Mouse (Mus musculus): Measurements from ENCODE around the gene Fam83e. TPM values are rescaled to one million over a fixed set of nuclear protein-coding genes. Genes with fewer than 3 reads are reported as not detected.
A peak's percentile ranks its signal among the peaks of the same experiment; 100 is the strongest.

The Fam83e gene
- polyA plus RNA-seq (2012; fragmentation: generic; extraction: Trizol), result 0.48 TPM
- long read RNA-seq, experiment 1, result 0 reads
- long read RNA-seq, experiment 2, result 0 reads

GRCm38 (mm10) chr7:45720413-45721233 lies at the start of gene Fam83e:
Gene Fam83e (plus strand): TSS chr7:45721212.
- Histone ChIP-seq H3K79me3 (ENCODE audit: low read depth) (peaks cover 40% of the 10 kb centered on the region), H3ac (ENCODE audit: control insufficient read depth, insufficient read length, low read depth) (peak within 1 kb of the TSS; percentile 31), H3K36me3 (ENCODE audit: control insufficient read depth, insufficient read depth) (peaks cover 52% of the 10 kb centered on the region), H3K4me3 (ENCODE audit: insufficient read depth, poor library complexity, severe bottlenecking) (no peak within 1 kb of the TSS), H3K79me2 (ENCODE audit: control insufficient read depth, insufficient read depth) (peaks cover 64% of the 10 kb centered on the region), H3K27me3 (ENCODE audit: control insufficient read depth, insufficient read depth, insufficient read length) (no peaks in the 10 kb centered on the region)
- TF ChIP-seq MYOD1 (IDR thresholded peaks at IDR 0.05; ENCODE audit: control insufficient read depth, insufficient read length, low read depth), result no peak
- no peak for TF ChIP-seq USF1 (IDR thresholded peaks at IDR 0.05; ENCODE audit: low read depth)

GRCm38 (mm10) chr7:45677627-45678295 lies 43.3 kb upstream of the Fam83e start:
- Histone ChIP-seq H3K27me3 (ENCODE audit: control insufficient read depth, insufficient read depth, insufficient read length) (no peaks in the 10 kb centered on the region), H3K4me3 (ENCODE audit: insufficient read depth, poor library complexity, severe bottlenecking) (no peak overlapping the region), H3K36me3 (ENCODE audit: control insufficient read depth, insufficient read depth) (no peaks in the 10 kb centered on the region), H3K79me2 (ENCODE audit: control insufficient read depth, insufficient read depth) (no peaks in the 10 kb centered on the region), H3K79me3 (ENCODE audit: low read depth) (no peaks in the 10 kb centered on the region), H3ac (ENCODE audit: control insufficient read depth, insufficient read length, low read depth) (no peak overlapping the region)
- no peak for TF ChIP-seq USF1 (IDR thresholded peaks at IDR 0.05; ENCODE audit: low read depth)

- Histone ChIP-seq H3K36me3 (ENCODE audit: control insufficient read depth, insufficient read depth) (no peaks in the 10 kb centered on the region), H3K79me2 (ENCODE audit: control insufficient read depth, insufficient read depth) (no peaks in the 10 kb centered on the region), H3K79me3 (ENCODE audit: low read depth) (no peaks in the 10 kb centered on the region), H3K27me3 (ENCODE audit: control insufficient read depth, insufficient read depth, insufficient read length) (no peaks in the 10 kb centered on the region), H3K4me3 (ENCODE audit: insufficient read depth, poor library complexity, severe bottlenecking) (no peak overlapping the region), H3ac (ENCODE audit: control insufficient read depth, insufficient read length, low read depth) (no peak overlapping the region)
- TF ChIP-seq CEBPB (IDR thresholded peaks at IDR 0.05; ENCODE audit: low read depth), result no peak
- TF ChIP-seq CTCF (IDR thresholded peaks at IDR 0.05; ENCODE audit: control insufficient read depth, insufficient read depth, insufficient read length), result no peak
- no peak for TF ChIP-seq FOSL1 (IDR thresholded peaks at IDR 0.05; ENCODE audit: insufficient read depth, low read length, poor library complexity, severe bottlenecking)
- no peak for TF ChIP-seq USF1 (IDR thresholded peaks at IDR 0.05; ENCODE audit: low read depth)
- TF ChIP-seq MAX (IDR thresholded peaks at IDR 0.05), result no peak
- TF ChIP-seq MYOD1 (IDR thresholded peaks at IDR 0.05; ENCODE audit: control insufficient read depth, insufficient read length, low read depth), result no peak
- no peak for TF ChIP-seq MYOG (IDR thresholded peaks at IDR 0.05; ENCODE audit: control insufficient read depth, extremely low read depth, insufficient read length)
Measured at GRCm38 (mm10) chr7:45678513-45678912, 42.5 kb upstream of the Fam83e start.

GRCm38 (mm10) chr7:45679966-45680621 lies 40.9 kb upstream of the Fam83e start:
- Histone ChIP-seq H3K79me3 (ENCODE audit: low read depth) (no peaks in the 10 kb centered on the region), H3K79me2 (ENCODE audit: control insufficient read depth, insufficient read depth) (no peaks in the 10 kb centered on the region), H3ac (ENCODE audit: control insufficient read depth, insufficient read length, low read depth) (no peak overlapping the region), H3K4me3 (ENCODE audit: insufficient read depth, poor library complexity, severe bottlenecking) (no peak overlapping the region), H3K36me3 (ENCODE audit: control insufficient read depth, insufficient read depth) (no peaks in the 10 kb centered on the region), H3K27me3 (ENCODE audit: control insufficient read depth, insufficient read depth, insufficient read length) (no peaks in the 10 kb centered on the region)
- no peak for TF ChIP-seq CTCF (IDR thresholded peaks at IDR 0.05; ENCODE audit: control insufficient read depth, insufficient read depth, insufficient read length)
- peak; percentile 70 for TF ChIP-seq FOSL1 (IDR thresholded peaks at IDR 0.05; ENCODE audit: insufficient read depth, low read length, poor library complexity, severe bottlenecking)
- peak; percentile 84 for TF ChIP-seq MAX (IDR thresholded peaks at IDR 0.05)
- no peak for TF ChIP-seq MYOG (IDR thresholded peaks at IDR 0.05; ENCODE audit: control insufficient read depth, extremely low read depth, insufficient read length)
- TF ChIP-seq CEBPB (IDR thresholded peaks at IDR 0.05; ENCODE audit: low read depth), result no peak
- no peak for TF ChIP-seq MYOD1 (IDR thresholded peaks at IDR 0.05; ENCODE audit: control insufficient read depth, insufficient read length, low read depth)
- TF ChIP-seq USF1 (IDR thresholded peaks at IDR 0.05; ENCODE audit: low read depth), result no peak

GRCm38 (mm10) chr7:45681046-45681736 lies 39.8 kb upstream of the Fam83e start:
- no peaks in the 10 kb centered on the region for H3K79me2 ChIP-seq (ENCODE audit: control insufficient read depth, insufficient read depth)
- no peak overlapping the region for H3ac ChIP-seq (ENCODE audit: control insufficient read depth, insufficient read length, low read depth)
- no peaks in the 10 kb centered on the region for H3K36me3 ChIP-seq (ENCODE audit: control insufficient read depth, insufficient read depth)
- no peaks in the 10 kb centered on the region for H3K79me3 ChIP-seq (ENCODE audit: low read depth)
- no peaks in the 10 kb centered on the region for H3K27me3 ChIP-seq (ENCODE audit: control insufficient read depth, insufficient read depth, insufficient read length)
- TF ChIP-seq USF1 (IDR thresholded peaks at IDR 0.05; ENCODE audit: low read depth) (no peak), CTCF (IDR thresholded peaks at IDR 0.05; ENCODE audit: control insufficient read depth, insufficient read depth, insufficient read length) (no peak), FOSL1 (IDR thresholded peaks at IDR 0.05; ENCODE audit: insufficient read depth, low read length, poor library complexity, severe bottlenecking) (no peak), MAX (IDR thresholded peaks at IDR 0.05) (no peak), CEBPB (IDR thresholded peaks at IDR 0.05; ENCODE audit: low read depth) (no peak)
- H3K4me3 ChIP-seq (ENCODE audit: insufficient read depth, poor library complexity, severe bottlenecking), result no peak overlapping the region
